Mouse (Mus musculus) limb, embryonic 14.5 days (tissue): ENCODE measurements around the gene Prpf3. TPM values are rescaled to one million over a fixed set of nuclear protein-coding genes. Genes with fewer than 3 reads are reported as not detected.
"Not testable (repeated sequence)": the region's sequence is repeated elsewhere in the genome, so short reads cannot be mapped to it uniquely, and the experiment has no call there.

Source experiments
- ATAC-seq: fragments of 200-750 bp; cut with Nextera tagmentation; 2 replicates; pipeline ENCODE4 v1.8.0; 2017; ENCODE audit warnings: low read depth, moderate number of reproducible peaks, moderate TSS enrichment; ENCODE audit not compliant: low FRiP score
- DNase-seq: peaks from one replicate; pipeline ENCODE4 v3.0.0-alpha.2; 2015; ENCODE audit warnings: low spot score
- H3K27ac ChIP-seq: fragments of 300-500 bp; sonication (generic); replicated peaks from 2 replicates; pipeline ENCODE4 v1.5.1; 2014; ENCODE audit warnings: low read depth, mild to moderate bottlenecking, low read length, moderate library complexity, mixed read lengths
- H3K27me3 ChIP-seq: fragments of 300-500 bp; sonication (generic); 2 replicates; pipeline ENCODE4 v1.6.1; 2014; ENCODE audit warnings: low read length, mixed read lengths; ENCODE audit not compliant: control insufficient read depth, insufficient read depth
- H3K36me3 ChIP-seq: fragments of 300-500 bp; sonication (generic); 2 replicates; pipeline ENCODE4 v1.6.1; 2014; ENCODE audit warnings: mild to moderate bottlenecking, low read length, moderate library complexity, mixed read lengths; ENCODE audit not compliant: control insufficient read depth, insufficient read depth
- H3K4me1 ChIP-seq: fragments of 300-500 bp; sonication (generic); 2 replicates; pipeline ENCODE4 v1.6.1; 2014; ENCODE audit warnings: antibody characterized with exemption, low read length, mixed read lengths; ENCODE audit not compliant: control insufficient read depth, insufficient read depth
- H3K4me2 ChIP-seq: fragments of 300-500 bp; sonication (generic); replicated peaks from 2 replicates; pipeline ENCODE4 v1.6.1; 2014; ENCODE audit warnings: low read depth, mild to moderate bottlenecking, low read length, moderate library complexity; ENCODE audit not compliant: severe bottlenecking
- H3K4me3 ChIP-seq: fragments of 300-500 bp; sonication (generic); replicated peaks from 2 replicates; pipeline ENCODE4 v1.5.1; 2014; ENCODE audit warnings: low read length
- H3K9ac ChIP-seq: fragments of 300-500 bp; sonication (generic); 2 replicates; pipeline ENCODE4 v1.6.1; 2014; ENCODE audit warnings: mild to moderate bottlenecking, low read depth, low read length, moderate library complexity; ENCODE audit not compliant: severe bottlenecking
- H3K9me3 ChIP-seq: fragments of 300-500 bp; sonication (generic); 2 replicates; pipeline ENCODE4 v1.6.1; 2016; ENCODE audit warnings: low read length; ENCODE audit not compliant: control insufficient read depth
- POLR2A ChIP-seq: fragments of 200-500 bp; IDR thresholded peaks from 2 replicates; pipeline ENCODE4 v1.8.0; 2012; ENCODE audit warnings: inconsistent platforms, mild to moderate bottlenecking, moderate library complexity, borderline replicate concordance; ENCODE audit not compliant: insufficient read depth, insufficient read length; ENCODE audit errors: extremely low read depth
- WGBS: fragments of 180-500 bp; shearing (Covaris S2); extraction: QIAGEN DNeasy Blood & Tissue Kit; methylation state at CpG from one replicate; pipeline ENCODE4 v1.1.7; 2014; 5-methylcytosine and 5-hydroxymethylcytosine counted together
- polyA plus RNA-seq, 2 experiments: library from polyadenylated mRNA; depleted of rRNA in 1 of 2; stranded (reverse) in 1 of 2; unstranded in 1 of 2; fragments of >200 nt; fragmentation: Nextera tagmentation in 1 of 2; extraction: Ambion mirVana in 1 of 2; gene quantifications; 2 replicates each; pipeline versions ENCODE4 v1.2.1 to v1.2.3; 2012 to 2014

The Prpf3 gene
- polyA plus RNA-seq, 2 experiments = 46.1 to 53.8 TPM

GRCm38 (mm10) chr3:95819351-95819985, 36.2 kb downstream of the Prpf3 start:
- H3K4me1 ChIP-seq = peaks cover 8% of the 10 kb centered on the region
- ATAC-seq (peak; percentile 95), DNase-seq (peak; percentile 100)
- peak overlapping the region; percentile 99 for H3K9ac ChIP-seq
- no peaks in the 10 kb centered on the region for H3K27me3 ChIP-seq
- H3K27ac ChIP-seq = peak overlapping the region; percentile 100
- peak overlapping the region; percentile 84 for H3K4me3 ChIP-seq
- WGBS = under 1% methylated on average over 49 of the region's 49 CpGs
- TF ChIP-seq POLR2A = peak; percentile 65; the same call in 1 of the 2 replicates
- H3K4me2 ChIP-seq = peak overlapping the region; percentile 61
- H3K9me3 ChIP-seq = no peaks in the 10 kb centered on the region
- H3K36me3 ChIP-seq = peaks cover 3% of the 10 kb centered on the region; the same call in 1 of the 2 replicates

- Histone ChIP-seq H3K27ac (peak within 1 kb of the TSS; percentile 100), H3K27me3 (no peaks in the 10 kb centered on the region), H3K9ac (peak within 1 kb of the TSS; percentile 99), H3K36me3 (peaks cover 3% of the 10 kb centered on the region; the same call in 1 of the 2 replicates), H3K4me2 (peak within 1 kb of the TSS; percentile 61), H3K9me3 (no peaks in the 10 kb centered on the region), H3K4me1 (peaks cover 8% of the 10 kb centered on the region), H3K4me3 (peak within 1 kb of the TSS; percentile 84)
- WGBS = under 1% methylated on average over 60 of the region's 60 CpGs
- peak; percentile 63 for DNase-seq
- peak; percentile 48 for ATAC-seq
- TF ChIP-seq POLR2A = peak; percentile 48; the same call in 1 of the 2 replicates
Measured at GRCm38 (mm10) chr3:95818571-95819288, 37.0 kb downstream of the Prpf3 start, which contains the start of gene Rprd2. Gene Rprd2 (minus strand): TSS chr3:95818863.

- under 1% methylated on average over 21 of the region's 21 CpGs for WGBS
- Histone ChIP-seq H3K9ac (peak overlapping the region; percentile 99), H3K4me2 (peak overlapping the region; percentile 57), H3K4me1 (peaks cover 8% of the 10 kb centered on the region), H3K9me3 (no peaks in the 10 kb centered on the region), H3K27ac (peak overlapping the region; percentile 100), H3K4me3 (peak overlapping the region; percentile 84), H3K27me3 (no peaks in the 10 kb centered on the region), H3K36me3 (peaks cover 3% of the 10 kb centered on the region; the same call in 1 of the 2 replicates)
- TF ChIP-seq POLR2A = no peak
- DNase-seq (peak; percentile 56), ATAC-seq (0 out of 2 replicates have a peak, but pooled peaks have one; percentile 4)
Measured at GRCm38 (mm10) chr3:95818026-95818511, 37.6 kb downstream of the Prpf3 start.

- peak overlapping the region; percentile 57 for H3K4me2 ChIP-seq
- ATAC-seq = no peak
- H3K36me3 ChIP-seq = peaks cover 3% of the 10 kb centered on the region; the same call in 1 of the 2 replicates
- H3K27me3 ChIP-seq = no peaks in the 10 kb centered on the region
- H3K4me3 ChIP-seq = peak overlapping the region; percentile 2; the same call in 1 of the 2 replicates
- no peak overlapping the region for H3K9ac ChIP-seq
- H3K4me1 ChIP-seq = peaks cover 8% of the 10 kb centered on the region
- H3K9me3 ChIP-seq = no peaks in the 10 kb centered on the region
- no peak for DNase-seq
- H3K27ac ChIP-seq = no peak overlapping the region
- WGBS = 90% methylated on average over 3 of the region's 3 CpGs
- no peak for TF ChIP-seq POLR2A
Measured at GRCm38 (mm10) chr3:95816681-95817080, 39.0 kb downstream of the Prpf3 start.

GRCm38 (mm10) chr3:95808384-95808783, 47.3 kb downstream of the Prpf3 start:
- no peaks in the 10 kb centered on the region for H3K9me3 ChIP-seq
- no peak for TF ChIP-seq POLR2A
- H3K36me3 ChIP-seq = peaks cover 16% of the 10 kb centered on the region
- no peaks in the 10 kb centered on the region for H3K4me1 ChIP-seq
- WGBS = 79% methylated on average over 2 of the region's 2 CpGs
- H3K27ac ChIP-seq = no peak overlapping the region
- ATAC-seq (no peak), DNase-seq (no peak)
- H3K9ac ChIP-seq = no peak overlapping the region
- H3K4me3 ChIP-seq = no peak overlapping the region
- H3K27me3 ChIP-seq = no peaks in the 10 kb centered on the region
- H3K4me2 ChIP-seq = no peak overlapping the region

GRCm38 (mm10) chr3:95807630-95808029, 48.1 kb downstream of the Prpf3 start:
- H3K9ac ChIP-seq, H3K9me3 ChIP-seq, DNase-seq, H3K4me2 ChIP-seq, H3K4me1 ChIP-seq, H3K27me3 ChIP-seq, H3K4me3 ChIP-seq, H3K27ac ChIP-seq, ATAC-seq: not testable (repeated sequence)
- WGBS = 92% methylated on average over 4 of the region's 6 CpGs
- H3K36me3 ChIP-seq = peaks cover 16% of the 10 kb centered on the region
